Mouse (Mus musculus) MEL-GATA-1-ER (cell line): ENCODE measurements around the gene Fhit.

Experiments
- DNase-seq: peaks from one replicate; pipeline ENCODE4 v3.0.0-alpha.2; 2012; ENCODE audit warnings: low read depth; ENCODE audit errors: extremely low read depth

Fhit gene

DNA sequence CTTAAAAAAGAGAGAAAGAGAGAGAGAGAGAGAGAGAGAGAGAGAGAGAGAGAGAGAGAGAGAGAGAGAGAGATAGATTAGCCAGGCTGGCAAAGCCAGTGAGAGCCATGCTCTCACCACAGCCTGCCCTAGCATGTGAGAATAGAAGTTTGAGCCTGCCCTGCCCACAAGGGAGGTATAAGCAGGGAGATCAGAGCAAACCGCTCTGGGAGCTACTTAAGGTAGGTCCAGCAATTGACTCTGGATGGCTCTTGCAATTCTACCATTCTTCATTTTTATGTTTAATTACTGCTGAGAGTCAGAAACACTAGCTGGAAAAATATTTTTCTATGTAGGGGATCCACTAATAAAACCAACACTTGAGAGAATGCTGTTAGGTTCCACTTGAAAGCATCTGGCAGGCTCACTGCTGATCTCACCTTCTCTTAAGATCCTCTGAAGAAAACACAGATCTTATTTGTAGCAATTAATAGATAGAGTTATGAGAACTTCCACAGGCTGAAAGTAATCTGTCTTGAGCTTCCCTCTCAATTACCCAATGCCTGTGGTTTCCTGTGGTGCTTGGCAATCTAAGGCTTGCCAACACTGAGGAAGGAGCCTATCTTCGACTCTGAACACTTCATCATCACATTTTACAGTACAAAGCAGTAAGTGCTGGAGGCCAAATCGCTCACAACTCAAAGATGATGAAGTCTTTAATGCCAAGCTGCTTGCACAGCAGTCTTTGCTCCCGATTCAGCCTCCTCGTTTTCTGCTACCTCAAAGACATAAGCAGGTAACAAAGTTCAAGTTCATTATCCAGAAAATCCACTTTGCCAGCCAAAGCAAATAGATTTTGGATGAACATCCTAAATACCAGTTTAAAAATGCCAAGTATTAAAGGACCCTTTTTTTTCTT, 793.8 kb downstream of the Fhit start:
- DNase-seq, result no peak

- no peak for DNase-seq
These were observed 795.0 kb downstream of the Fhit start for GRCm38 (mm10) chr14:10366808-10367207.

GRCm38 (mm10) chr14:10364281-10364680, 797.6 kb downstream of the Fhit start:
- no peak for DNase-seq

DNA sequence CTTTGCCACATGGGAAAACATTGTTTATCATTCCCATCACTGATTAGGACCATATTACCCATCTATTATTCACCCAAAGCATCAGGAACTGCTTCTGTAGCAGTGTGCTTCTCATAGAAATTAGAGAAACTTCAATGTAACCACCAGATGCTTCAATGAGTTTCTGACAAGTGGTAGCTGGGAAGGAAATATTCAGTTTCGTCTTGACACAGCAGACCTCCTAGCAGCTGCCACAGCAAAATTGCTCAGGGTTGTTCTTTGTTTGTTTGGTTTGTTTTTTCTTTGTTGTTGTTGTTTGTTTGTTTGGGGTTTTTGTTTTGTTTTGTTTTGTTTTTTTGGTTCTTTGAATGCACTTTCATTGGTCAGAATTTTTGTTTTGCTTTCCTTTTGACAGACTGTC, 798.5 kb downstream of the Fhit start:
- DNase-seq, result no peak

- no peak for DNase-seq
These were observed 815.9 kb downstream of the Fhit start for GRCm38 (mm10) chr14:10345905-10346304.

DNA sequence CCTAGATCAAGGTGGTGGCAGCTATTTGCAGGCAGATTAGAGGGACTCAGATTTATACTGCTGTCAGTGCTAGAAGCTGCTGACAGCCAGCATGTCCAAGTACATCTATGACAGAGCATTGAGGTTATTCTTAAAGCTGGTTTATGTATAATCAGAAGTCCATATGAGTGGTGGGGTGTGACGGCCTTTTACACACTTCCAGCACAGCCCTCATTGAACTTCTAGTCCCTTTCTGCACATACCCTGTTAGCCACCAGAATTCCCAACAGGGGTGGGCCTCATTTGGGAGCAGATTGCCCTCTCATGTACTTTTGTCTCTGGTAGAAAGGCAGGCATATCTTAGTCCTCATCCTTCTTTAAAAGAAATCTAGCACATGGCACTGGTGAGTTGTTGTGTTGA, 817.8 kb downstream of the Fhit start:
- DNase-seq, result no peak

DNA sequence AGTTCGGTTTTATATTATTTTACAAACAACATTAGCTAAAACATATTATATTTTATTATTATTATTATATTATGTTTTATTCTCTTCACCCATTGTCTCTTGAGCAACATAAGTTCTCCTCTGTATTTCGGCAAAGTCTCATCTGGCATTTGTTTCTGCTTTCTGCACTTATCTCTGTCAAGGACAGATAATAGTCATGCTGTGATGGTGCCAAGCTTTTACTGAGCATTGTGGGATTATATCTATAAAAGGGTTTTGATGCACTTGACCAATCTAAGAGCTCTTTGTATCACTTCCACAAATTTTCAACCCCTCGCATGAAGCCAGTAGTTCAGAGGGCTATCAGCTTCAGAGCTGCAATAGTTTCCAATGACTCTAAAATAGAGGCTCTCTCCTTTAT, 845.1 kb downstream of the Fhit start:
- no peak for DNase-seq

GRCm38 (mm10) chr14:10312190-10312589, 849.6 kb downstream of the Fhit start:
- DNase-seq, result no peak

GRCm38 (mm10) chr14:10305286-10305685, 856.5 kb downstream of the Fhit start:
- no peak for DNase-seq

- DNase-seq, result no peak
These were observed 860.3 kb downstream of the Fhit start for GRCm38 (mm10) chr14:10301497-10301896.

GRCm38 (mm10) chr14:10300914-10301313, 860.9 kb downstream of the Fhit start:
- no peak for DNase-seq

GRCm38 (mm10) chr14:10299030-10299429, 862.8 kb downstream of the Fhit start:
- DNase-seq, result no peak

GRCm38 (mm10) chr14:10289043-10289442, 872.8 kb downstream of the Fhit start:
- DNase-seq, result no peak

- DNase-seq, result no peak
These were observed 875.8 kb downstream of the Fhit start for GRCm38 (mm10) chr14:10286027-10286426.

DNA sequence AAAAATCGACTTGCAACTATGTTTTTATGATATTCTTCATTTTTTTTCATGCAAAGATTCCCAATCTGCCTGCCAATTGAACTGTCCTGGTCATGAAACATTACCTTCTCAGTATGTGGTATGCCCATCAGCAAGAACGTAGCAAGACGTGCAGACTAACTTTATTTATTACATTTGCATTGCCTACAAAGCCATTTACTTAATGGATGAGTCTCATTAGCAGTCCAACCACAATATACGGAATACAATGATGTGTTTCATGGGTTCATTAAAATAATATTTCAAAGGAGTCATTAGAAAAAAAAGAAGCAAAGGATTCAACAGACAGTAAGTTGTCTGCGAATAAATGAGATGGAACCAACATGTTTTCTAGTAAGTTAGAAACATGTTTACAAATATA, 933.1 kb downstream of the Fhit start:
- DNase-seq, result no peak

- DNase-seq, result no peak
These were observed 940.0 kb downstream of the Fhit start for GRCm38 (mm10) chr14:10221847-10222246.

GRCm38 (mm10) chr14:10213216-10213615, 948.6 kb downstream of the Fhit start:
- no peak for DNase-seq

DNA sequence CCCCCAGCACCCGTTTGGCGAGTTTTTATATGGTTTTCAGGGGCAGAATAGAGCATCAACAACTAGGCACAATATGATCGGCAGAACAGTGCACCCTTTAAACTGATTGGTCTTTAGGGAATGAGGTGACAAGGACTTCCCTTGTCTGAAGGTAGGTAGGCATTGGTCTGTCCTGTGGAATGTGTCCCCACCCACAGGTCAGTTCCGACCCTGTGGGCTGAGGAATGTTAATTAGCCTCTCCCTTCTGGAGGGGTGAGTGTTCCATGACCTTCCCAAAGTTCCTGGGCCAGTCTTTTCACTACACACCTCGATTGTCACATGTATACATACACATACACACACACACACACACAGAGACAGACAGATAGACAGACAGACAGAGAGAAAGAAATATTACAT, 950.7 kb downstream of the Fhit start:
- no peak for DNase-seq

- peak; percentile 14 for DNase-seq
These were observed 952.8 kb downstream of the Fhit start for GRCm38 (mm10) chr14:10209007-10209406.

- no peak for DNase-seq
These were observed 956.1 kb downstream of the Fhit start for GRCm38 (mm10) chr14:10205699-10206098.

DNA sequence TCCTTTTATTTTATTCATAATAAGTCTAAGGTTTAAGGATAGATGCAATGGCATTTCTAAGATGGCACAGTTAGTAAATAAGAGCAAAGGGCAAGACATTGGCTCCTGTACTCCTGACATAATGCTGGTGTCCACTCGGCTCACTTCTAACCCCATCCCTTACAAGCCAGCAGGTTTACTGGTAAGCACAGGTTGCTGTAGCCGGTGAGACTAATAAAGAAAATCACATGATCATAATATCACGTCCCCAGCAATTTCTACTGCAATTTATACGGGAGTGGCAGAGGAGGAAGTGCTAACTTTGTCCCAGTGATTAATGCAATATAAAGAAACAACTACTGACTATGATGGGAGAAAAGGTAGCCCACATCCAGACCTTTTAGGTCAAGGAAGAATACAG, 956.5 kb downstream of the Fhit start:
- no peak for DNase-seq

- DNase-seq, result no peak
These were observed 967.7 kb downstream of the Fhit start for GRCm38 (mm10) chr14:10194130-10194529.

GRCm38 (mm10) chr14:10171761-10172160, 990.1 kb downstream of the Fhit start:
- no peak for DNase-seq
